Mouse (Mus musculus) limb, embryonic 15.5 days (tissue): ENCODE data around the gene Ggta1. TPM values are rescaled to one million over a fixed set of nuclear protein-coding genes. Genes with fewer than 3 reads are reported as not detected.

Source experiments
- ATAC-seq: fragments of 200-750 bp; cut with Nextera tagmentation; 2 replicates; pipeline ENCODE4 v1.8.0; 2017; ENCODE audit warnings: low read depth, moderate TSS enrichment; ENCODE audit not compliant: insufficient number of reproducible peaks, low FRiP score, low TSS enrichment
- H3K27ac ChIP-seq: fragments of 300-500 bp; sonication (generic); 2 replicates; pipeline ENCODE4 v1.5.1; 2015; ENCODE audit warnings: moderate library complexity, mild to moderate bottlenecking, inconsistent platforms
- H3K27me3 ChIP-seq: fragments of 300-500 bp; sonication (generic); 2 replicates; pipeline ENCODE4 v1.6.1; 2015; ENCODE audit warnings: inconsistent platforms
- H3K36me3 ChIP-seq: fragments of 300-500 bp; sonication (generic); 2 replicates; pipeline ENCODE4 v1.6.1; 2015; ENCODE audit warnings: inconsistent platforms
- H3K4me1 ChIP-seq: fragments of 300-500 bp; sonication (generic); 2 replicates; pipeline ENCODE4 v1.6.1; 2015; ENCODE audit warnings: inconsistent platforms
- H3K4me2 ChIP-seq: fragments of 300-500 bp; sonication (generic); 2 replicates; pipeline ENCODE4 v1.6.1; 2015; ENCODE audit warnings: mild to moderate bottlenecking, inconsistent platforms
- H3K4me3 ChIP-seq: fragments of 300-500 bp; sonication (generic); 2 replicates; pipeline ENCODE4 v1.5.1; 2015; ENCODE audit warnings: mild to moderate bottlenecking, inconsistent platforms
- H3K9ac ChIP-seq: fragments of 300-500 bp; sonication (generic); 2 replicates; pipeline ENCODE4 v1.6.1; 2015; ENCODE audit warnings: inconsistent platforms
- H3K9me3 ChIP-seq: fragments of 300-500 bp; sonication (generic); 2 replicates; pipeline ENCODE4 v1.6.1; 2016; ENCODE audit warnings: inconsistent platforms
- WGBS: fragments of 180-500 bp; shearing (Covaris S2); methylation state at CpG from one replicate; pipeline ENCODE4 v1.1.7; 2015; 5-methylcytosine and 5-hydroxymethylcytosine counted together
- polyA plus RNA-seq: library from polyadenylated mRNA; unstranded; fragments of >200 nt; fragmentation: Nextera tagmentation; extraction: Ambion mirVana; gene quantifications from 2 replicates; pipeline ENCODE4 v1.2.1, GENCODE M21; 2015

Ggta1 gene
- polyA plus RNA-seq, 1 experiment from 2014 or later, result 34.2 TPM

DNA sequence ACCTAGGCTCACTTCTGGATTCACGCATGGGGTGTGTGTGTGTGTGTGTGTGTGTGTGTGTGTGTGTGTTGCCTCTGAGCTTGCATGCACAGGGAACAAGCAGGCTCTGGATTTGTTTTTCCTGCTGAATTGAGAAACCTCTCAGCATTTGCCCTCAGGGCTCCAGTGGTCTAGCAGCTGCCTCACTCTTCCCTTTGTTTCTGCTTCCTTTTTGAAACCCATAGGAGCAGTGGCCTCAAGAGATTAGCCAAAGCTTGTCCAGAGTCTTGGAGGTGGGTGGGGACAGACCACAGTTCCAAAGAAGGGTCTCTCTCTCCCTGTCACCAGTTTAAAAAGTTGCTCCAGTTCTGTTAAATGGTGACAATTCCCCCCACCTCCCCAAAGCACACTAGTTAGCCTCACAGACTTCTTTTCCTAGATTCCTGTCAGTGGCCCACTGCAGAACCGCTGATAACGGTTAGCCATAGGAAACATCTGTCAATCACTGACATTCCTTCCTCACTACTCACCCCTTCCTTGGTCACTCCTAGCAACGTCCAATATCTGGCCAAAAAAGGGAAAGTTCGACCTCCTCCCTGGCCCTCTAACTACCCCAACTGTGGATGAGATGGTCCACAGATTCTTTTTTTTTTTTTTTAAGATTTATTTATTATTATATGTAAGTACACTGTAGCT is 24.1 kb upstream of the Ggta1 start:
- Histone ChIP-seq H3K9ac (no peak overlapping the region), H3K27me3 (no peaks in the 10 kb centered on the region), H3K9me3 (no peaks in the 10 kb centered on the region), H3K27ac (peak overlapping the region; percentile 65), H3K4me2 (no peak overlapping the region), H3K4me1 (peaks cover 20% of the 10 kb centered on the region), H3K4me3 (no peak overlapping the region), H3K36me3 (no peaks in the 10 kb centered on the region)
- WGBS, result 45% methylated on average over 5 of the region's 5 CpGs
- ATAC-seq, result no peak

DNA sequence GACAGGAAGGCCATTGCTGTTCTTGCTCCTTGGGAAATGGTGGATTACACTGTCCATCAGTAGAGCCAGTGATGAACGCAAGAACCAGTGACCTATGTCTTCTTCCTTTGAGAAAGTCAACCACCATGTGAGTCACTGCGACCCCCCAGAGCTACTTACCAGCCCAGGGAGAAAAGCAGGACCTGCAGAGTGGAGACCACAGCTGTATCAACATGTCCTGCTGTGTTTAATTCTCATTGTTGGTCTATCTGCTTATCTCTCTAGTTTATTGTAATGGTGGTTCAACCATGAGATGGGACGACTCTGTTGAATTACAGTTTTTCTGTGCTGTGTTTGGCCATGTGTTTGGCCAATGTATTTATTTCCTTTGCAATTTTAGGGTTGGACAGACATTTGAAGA is 21.1 kb upstream of the Ggta1 start:
- Histone ChIP-seq H3K9ac (no peak overlapping the region), H3K36me3 (no peaks in the 10 kb centered on the region), H3K27ac (no peak overlapping the region), H3K4me2 (no peak overlapping the region), H3K4me3 (no peak overlapping the region), H3K4me1 (peaks cover 15% of the 10 kb centered on the region), H3K9me3 (no peaks in the 10 kb centered on the region), H3K27me3 (no peaks in the 10 kb centered on the region)
- 78% methylated on average over 3 of the region's 3 CpGs for WGBS
- no peak for ATAC-seq

DNA sequence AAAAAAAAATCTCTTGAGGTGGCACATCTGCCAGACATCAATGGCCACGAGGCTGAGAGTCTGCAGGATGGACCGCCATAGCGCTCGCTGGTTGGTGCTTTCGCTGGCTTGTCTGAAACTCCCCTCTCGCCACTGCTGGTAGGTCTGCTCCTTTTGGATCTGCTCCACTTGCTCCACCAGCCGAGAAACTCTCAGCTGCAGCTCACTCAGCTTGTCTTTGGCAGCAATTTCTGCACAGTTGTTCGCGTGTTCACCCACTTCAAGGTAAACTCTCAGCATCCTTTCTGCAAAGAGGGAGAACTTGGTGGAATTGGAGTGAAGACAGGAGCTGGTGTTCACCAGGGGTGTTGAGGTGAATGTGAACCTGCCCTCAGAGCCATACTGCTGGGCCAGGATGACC is 20.4 kb upstream of the Ggta1 start:
- Histone ChIP-seq H3K27me3 (no peaks in the 10 kb centered on the region), H3K4me1 (peaks cover 15% of the 10 kb centered on the region), H3K27ac (no peak overlapping the region), H3K36me3 (no peaks in the 10 kb centered on the region), H3K9ac (no peak overlapping the region), H3K4me2 (no peak overlapping the region), H3K9me3 (no peaks in the 10 kb centered on the region), H3K4me3 (no peak overlapping the region)
- ATAC-seq, result no peak
- WGBS, result 79% methylated on average over 9 of the region's 9 CpGs

DNA sequence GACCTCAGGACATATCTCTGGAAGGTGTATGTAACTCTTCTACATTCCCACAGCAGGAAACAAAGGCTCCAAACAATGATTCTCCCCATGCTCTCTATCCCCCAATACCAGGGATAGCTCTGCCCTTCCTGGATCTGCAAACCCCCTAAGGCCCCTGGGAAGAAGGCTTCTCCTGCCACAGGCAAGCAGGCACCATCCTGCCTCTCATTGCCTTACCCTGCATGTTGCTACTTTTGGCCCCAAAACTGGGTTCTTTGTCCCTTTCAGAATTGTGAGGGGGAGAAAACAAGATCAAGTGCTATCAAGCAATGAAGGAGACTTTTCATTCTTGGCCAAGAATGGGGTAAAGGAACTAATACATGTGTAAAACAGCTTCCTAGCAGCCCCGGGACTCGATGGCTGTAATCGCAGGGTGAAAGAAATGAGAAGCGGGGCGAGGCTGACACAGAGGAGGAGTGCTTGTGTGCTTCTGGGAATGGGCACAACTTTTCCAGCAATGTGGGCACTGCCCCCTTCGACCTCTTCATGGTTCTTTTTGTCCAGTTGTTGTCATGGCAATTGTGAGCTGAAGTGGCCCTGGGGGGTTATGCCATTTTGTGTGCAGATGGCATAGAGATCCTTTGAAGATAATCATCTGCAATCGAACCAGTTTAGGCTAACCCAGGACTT is 18.4 kb upstream of the Ggta1 start:
- ATAC-seq, result no peak
- Histone ChIP-seq H3K4me3 (no peak overlapping the region), H3K9ac (no peak overlapping the region), H3K27me3 (no peaks in the 10 kb centered on the region), H3K27ac (no peak overlapping the region), H3K9me3 (no peaks in the 10 kb centered on the region), H3K4me1 (peaks cover 7% of the 10 kb centered on the region), H3K36me3 (no peaks in the 10 kb centered on the region), H3K4me2 (no peak overlapping the region)
- 68% methylated on average over 7 of the region's 7 CpGs for WGBS

DNA sequence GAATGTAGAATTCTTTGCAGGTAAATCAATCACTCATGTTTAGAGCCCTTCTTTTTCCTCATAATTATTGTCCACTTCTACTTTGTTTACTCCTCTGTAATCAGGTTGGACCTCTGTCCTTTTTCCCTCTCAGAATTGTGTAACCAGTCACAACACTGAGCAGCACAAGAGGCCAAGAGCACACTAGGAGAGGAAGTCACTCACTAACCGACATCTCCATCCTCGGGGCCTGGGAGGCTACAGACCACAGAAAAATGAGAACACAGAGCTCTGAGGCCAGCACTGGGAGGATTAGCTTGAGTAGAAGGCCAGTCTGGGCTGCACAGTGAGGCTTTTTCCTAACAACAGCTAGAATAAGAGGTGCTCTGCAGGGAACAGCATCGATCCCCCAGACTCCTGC is 17.0 kb upstream of the Ggta1 start:
- H3K27me3 ChIP-seq, result no peaks in the 10 kb centered on the region
- H3K27ac ChIP-seq, result no peak overlapping the region
- 0 out of 2 replicates have a peak, but pooled peaks have one; percentile 24 for ATAC-seq
- H3K9me3 ChIP-seq, result no peaks in the 10 kb centered on the region
- H3K4me1 ChIP-seq, result peaks cover 7% of the 10 kb centered on the region
- no peaks in the 10 kb centered on the region for H3K36me3 ChIP-seq
- WGBS, result 56% methylated on average over 3 of the region's 3 CpGs
- no peak overlapping the region for H3K4me2 ChIP-seq
- H3K9ac ChIP-seq, result no peak overlapping the region
- no peak overlapping the region for H3K4me3 ChIP-seq

GRCm38 (mm10) chr2:35478812-35479122 is 15.7 kb upstream of the Ggta1 start:
- no peak overlapping the region for H3K4me2 ChIP-seq
- no peak for ATAC-seq
- peaks cover 7% of the 10 kb centered on the region for H3K4me1 ChIP-seq
- no peak overlapping the region for H3K9ac ChIP-seq
- no peaks in the 10 kb centered on the region for H3K36me3 ChIP-seq
- no peaks in the 10 kb centered on the region for H3K27me3 ChIP-seq
- WGBS, result 60% methylated on average over 3 of the region's 3 CpGs
- H3K9me3 ChIP-seq, result no peaks in the 10 kb centered on the region
- H3K4me3 ChIP-seq, result no peak overlapping the region
- no peak overlapping the region for H3K27ac ChIP-seq

- Histone ChIP-seq H3K9me3 (no peaks in the 10 kb centered on the region), H3K36me3 (no peaks in the 10 kb centered on the region), H3K4me1 (peaks cover 7% of the 10 kb centered on the region), H3K27me3 (no peaks in the 10 kb centered on the region), H3K27ac (no peak overlapping the region), H3K4me3 (no peak overlapping the region), H3K9ac (no peak overlapping the region), H3K4me2 (no peak overlapping the region)
- ATAC-seq, result no peak
- 77% methylated on average over 10 of the region's 10 CpGs for WGBS
Observed at GRCm38 (mm10) chr2:35477999-35478811, 15.2 kb upstream of the Ggta1 start.

DNA sequence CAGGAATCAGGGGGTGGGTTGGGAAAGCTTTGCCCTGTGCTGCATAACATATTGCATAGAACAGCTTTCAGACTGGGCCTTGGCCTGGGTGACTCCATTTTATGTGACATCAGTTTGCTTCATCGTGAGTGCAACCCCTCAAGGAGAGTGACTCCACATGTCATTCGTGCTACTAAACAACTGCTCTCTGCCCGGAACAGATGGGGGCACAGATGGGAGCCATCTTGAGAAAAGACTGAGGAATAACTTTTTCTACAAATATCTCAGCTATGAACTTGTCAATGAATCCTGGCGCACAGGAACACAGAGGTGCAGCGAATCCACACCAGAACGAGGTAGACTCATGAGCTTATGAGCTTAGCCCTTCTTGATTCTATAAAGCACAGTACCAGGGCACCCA is 14.3 kb upstream of the Ggta1 start:
- H3K4me2 ChIP-seq, result no peak overlapping the region
- H3K4me3 ChIP-seq, result no peak overlapping the region
- WGBS, result 86% methylated on average over 6 of the region's 6 CpGs
- no peaks in the 10 kb centered on the region for H3K36me3 ChIP-seq
- ATAC-seq, result no peak
- peaks cover 7% of the 10 kb centered on the region for H3K4me1 ChIP-seq
- H3K27ac ChIP-seq, result no peak overlapping the region
- no peak overlapping the region for H3K9ac ChIP-seq
- H3K27me3 ChIP-seq, result no peaks in the 10 kb centered on the region
- no peaks in the 10 kb centered on the region for H3K9me3 ChIP-seq

- Histone ChIP-seq H3K4me3 (no peak overlapping the region), H3K4me2 (no peak overlapping the region), H3K27ac (no peak overlapping the region), H3K27me3 (no peaks in the 10 kb centered on the region), H3K4me1 (no peaks in the 10 kb centered on the region), H3K9ac (no peak overlapping the region), H3K36me3 (no peaks in the 10 kb centered on the region), H3K9me3 (no peaks in the 10 kb centered on the region)
- ATAC-seq, result no peak
- WGBS, result 67% methylated on average over 1 of the region's 1 CpGs
Observed at GRCm38 (mm10) chr2:35474916-35475315, 11.9 kb upstream of the Ggta1 start.

DNA sequence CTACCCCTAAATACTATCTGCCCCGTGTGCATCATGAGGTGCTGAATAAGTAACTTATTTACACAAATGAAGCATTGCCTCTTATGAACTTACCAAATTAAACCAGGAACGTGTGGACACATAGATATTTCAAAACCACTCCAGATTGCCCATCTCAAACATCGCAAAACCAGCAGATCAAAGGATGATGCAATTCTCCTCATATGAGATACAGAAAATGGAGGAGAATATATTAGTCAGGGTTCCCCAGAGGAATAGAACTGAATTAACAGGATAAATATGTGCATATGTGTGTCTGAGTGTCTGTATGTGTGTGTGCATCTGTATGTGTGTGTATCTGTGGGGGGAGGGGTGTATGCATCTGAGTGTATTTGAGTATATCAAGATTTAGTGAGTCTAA is 6.2 kb upstream of the Ggta1 start:
- no peaks in the 10 kb centered on the region for H3K27me3 ChIP-seq
- H3K9me3 ChIP-seq, result no peaks in the 10 kb centered on the region
- no peak overlapping the region for H3K9ac ChIP-seq
- H3K4me1 ChIP-seq, result peaks cover 2% of the 10 kb centered on the region
- H3K36me3 ChIP-seq, result no peaks in the 10 kb centered on the region
- no peak for ATAC-seq
- H3K27ac ChIP-seq, result no peak overlapping the region
- 73% methylated on average over 3 of the region's 3 CpGs for WGBS
- H3K4me3 ChIP-seq, result no peak overlapping the region
- no peak overlapping the region for H3K4me2 ChIP-seq

DNA sequence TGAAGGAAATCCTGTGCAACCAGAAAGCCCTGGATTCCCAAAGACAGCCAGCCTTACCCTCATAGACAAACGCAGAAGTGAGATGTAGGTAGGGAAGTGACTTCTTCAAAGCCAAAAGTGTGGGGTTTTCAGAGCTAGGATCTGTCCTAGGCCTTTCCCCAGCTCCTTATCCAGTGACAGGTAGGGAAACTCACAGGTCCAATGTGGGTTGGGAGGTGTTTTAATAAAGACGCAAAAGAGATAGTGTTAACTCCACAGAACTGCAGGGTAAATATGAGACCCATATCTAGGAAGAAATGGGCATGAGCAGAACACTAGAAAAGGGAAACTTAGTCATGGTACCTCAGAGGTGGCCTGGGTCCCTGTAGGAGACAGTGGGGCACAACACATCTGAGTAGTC is 5.2 kb upstream of the Ggta1 start:
- no peaks in the 10 kb centered on the region for H3K27me3 ChIP-seq
- H3K4me2 ChIP-seq, result no peak overlapping the region
- H3K4me3 ChIP-seq, result no peak overlapping the region
- WGBS, result 72% methylated on average over 2 of the region's 2 CpGs
- ATAC-seq, result no peak
- no peak overlapping the region for H3K27ac ChIP-seq
- no peaks in the 10 kb centered on the region for H3K36me3 ChIP-seq
- no peak overlapping the region for H3K9ac ChIP-seq
- H3K4me1 ChIP-seq, result peaks cover 12% of the 10 kb centered on the region
- H3K9me3 ChIP-seq, result no peaks in the 10 kb centered on the region

DNA sequence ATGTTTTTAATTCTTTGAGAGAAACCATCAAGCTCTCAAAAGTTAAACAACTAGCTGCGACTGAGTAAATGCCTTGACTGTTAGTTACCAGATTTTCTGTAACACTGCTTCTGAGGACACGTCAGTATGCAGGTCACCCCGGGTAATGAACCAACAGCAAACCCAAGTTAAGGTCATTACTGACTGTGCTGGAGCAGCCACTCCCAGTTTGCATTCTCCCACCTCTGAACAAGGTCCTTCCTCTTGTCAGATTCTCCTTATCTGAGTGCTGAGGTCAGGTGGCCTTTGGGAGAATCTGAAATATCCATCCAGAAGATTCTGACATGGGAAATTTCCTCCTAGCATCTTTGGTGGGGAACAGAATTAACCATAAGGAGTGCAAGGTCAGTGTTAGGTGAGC is 4.8 kb upstream of the Ggta1 start:
- 77% methylated on average over 3 of the region's 3 CpGs for WGBS
- Histone ChIP-seq H3K4me1 (peaks cover 15% of the 10 kb centered on the region), H3K27ac (no peak overlapping the region), H3K36me3 (no peaks in the 10 kb centered on the region), H3K4me3 (no peak overlapping the region), H3K9me3 (no peaks in the 10 kb centered on the region), H3K27me3 (no peaks in the 10 kb centered on the region), H3K4me2 (no peak overlapping the region), H3K9ac (no peak overlapping the region)
- ATAC-seq, result no peak
